12 mouse cellular contexts compared by ENCODE assay signal in genomic region chr16:45699301-45699700, GRCm38 (mm10). TPM values are rescaled to one million over a fixed set of nuclear protein-coding genes. Genes with fewer than 3 reads are reported as not detected.
"Had no signal": no experiment of that assay in that cellular context is flagged by ENCODE, and none has a peak within 500 bp of the region (broad histone marks: within the 10 kb centered on the region; RNA-seq: fewer than 3 reads in every experiment).

No protein-coding gene starts in this region.

- DNase-seq: retina, postnatal 1 day; right cerebral cortex, postnatal 14 days; right cerebral cortex, postnatal 25 days; right cerebral cortex, postnatal 4 days; spleen, adult 18-20 months; thymus, adult 18-20 months; thymus, adult 2 months; thymus, postnatal 14 days; thymus, postnatal 25 days; thymus, postnatal 36 days; thymus, postnatal 4 days had no signal

RNA-seq across cellular contexts. Expression of gene BC016579, which starts 45.4 kb away (rescaled TPM):
- total RNA-seq: neutrophil, adult 5-6 weeks had no signal
